Mouse (Mus musculus): ENCODE results near the gene Mpst.

DNA sequence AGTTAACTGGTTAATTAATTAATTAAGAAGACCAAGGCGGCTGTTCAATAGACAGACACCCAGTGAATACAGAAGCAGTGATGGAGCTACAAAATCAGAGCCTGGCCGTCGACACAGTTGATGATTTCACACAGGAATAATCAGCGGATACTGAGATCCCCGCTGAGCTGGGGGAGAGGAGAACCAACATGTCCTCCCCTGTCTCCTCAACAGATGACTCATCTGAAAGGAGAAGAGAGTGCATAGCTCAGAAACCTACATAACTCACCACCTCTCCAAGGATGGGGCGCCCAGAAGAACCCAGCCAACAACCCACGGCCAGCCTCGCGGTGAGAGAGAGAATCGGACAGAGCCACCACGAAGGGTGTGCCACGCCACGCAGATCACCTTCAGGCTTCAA is 14.2 kb downstream of the Mpst start:
- TF ChIP-seq CTCF (IDR thresholded peaks at IDR 0.05; ENCODE audit: extremely low read depth, insufficient read depth, insufficient read length, insufficient replicate concordance) (no peak), POLR2A (IDR thresholded peaks at IDR 0.05; ENCODE audit: low read depth, low read length) (no peak)

All from spleen, adult 2 months (tissue).